Mouse (Mus musculus) lung, adult 2 months (tissue): ENCODE data around the gene Ints13. TPM values are rescaled to one million over a fixed set of nuclear protein-coding genes. Genes with fewer than 3 reads are reported as not detected.

Experiments used
- DNase-seq: peaks from one replicate; pipeline ENCODE4 v3.0.0; 2022
- H3K4me1 ChIP-seq: fragments of 200-500 bp; 2 replicates; pipeline ENCODE4 v1.6.1; 2011; ENCODE audit warnings: low read length; ENCODE audit not compliant: control insufficient read depth, insufficient read depth
- H3K4me3 ChIP-seq: fragments of 200-500 bp; replicated peaks from 2 replicates; pipeline ENCODE3; 2011; ENCODE audit warnings: low read depth, mild to moderate bottlenecking, control low read depth, low read length; ENCODE audit errors: extremely low read depth
- CTCF ChIP-seq: fragments of 200-500 bp; IDR thresholded peaks from 2 replicates; pipeline ENCODE4 v1.5.1; 2011; ENCODE audit warnings: mild to moderate bottlenecking, low read length, control low read depth; ENCODE audit not compliant: insufficient read depth
- POLR2A ChIP-seq: fragments of 200-500 bp; IDR thresholded peaks from 2 replicates; pipeline ENCODE4 v1.6.1; 2011; ENCODE audit warnings: low read depth, mild to moderate bottlenecking, control low read depth, low read length, borderline replicate concordance; ENCODE audit errors: extremely low read depth
- WGBS: fragments of 180-500 bp; shearing (Covaris S2); methylation state at CpG from one replicate; pipeline ENCODE4 v1.1.7; 2018; 5-methylcytosine and 5-hydroxymethylcytosine counted together
- polyA plus RNA-seq: library from polyadenylated mRNA; depleted of rRNA; stranded (reverse); fragments of >200 nt; gene quantifications from 2 replicates; pipeline ENCODE4 v1.2.3, GENCODE M21; 2012

Gene Ints13
- polyA plus RNA-seq, 1 experiment: 13.1 TPM

- Histone ChIP-seq H3K4me3 (no peak overlapping the region), H3K4me1 (peaks cover 6% of the 10 kb centered on the region; the same call in 1 of the 2 replicates)
- WGBS: 73% methylated on average over 2 of the region's 2 CpGs
- TF ChIP-seq POLR2A: no peak
- no peak for TF ChIP-seq CTCF
- no peak for DNase-seq
These were observed 50.1 kb downstream of the Ints13 start for GRCm38 (mm10) chr6:146527537-146527936.

- Histone ChIP-seq H3K4me3 (no peak overlapping the region), H3K4me1 (peaks cover 6% of the 10 kb centered on the region; the same call in 1 of the 2 replicates)
- TF ChIP-seq CTCF: no peak
- no peak for TF ChIP-seq POLR2A
- DNase-seq: no peak
- 80% methylated on average over 2 of the region's 2 CpGs for WGBS
These were observed 52.1 kb downstream of the Ints13 start for GRCm38 (mm10) chr6:146525500-146525899.

DNA sequence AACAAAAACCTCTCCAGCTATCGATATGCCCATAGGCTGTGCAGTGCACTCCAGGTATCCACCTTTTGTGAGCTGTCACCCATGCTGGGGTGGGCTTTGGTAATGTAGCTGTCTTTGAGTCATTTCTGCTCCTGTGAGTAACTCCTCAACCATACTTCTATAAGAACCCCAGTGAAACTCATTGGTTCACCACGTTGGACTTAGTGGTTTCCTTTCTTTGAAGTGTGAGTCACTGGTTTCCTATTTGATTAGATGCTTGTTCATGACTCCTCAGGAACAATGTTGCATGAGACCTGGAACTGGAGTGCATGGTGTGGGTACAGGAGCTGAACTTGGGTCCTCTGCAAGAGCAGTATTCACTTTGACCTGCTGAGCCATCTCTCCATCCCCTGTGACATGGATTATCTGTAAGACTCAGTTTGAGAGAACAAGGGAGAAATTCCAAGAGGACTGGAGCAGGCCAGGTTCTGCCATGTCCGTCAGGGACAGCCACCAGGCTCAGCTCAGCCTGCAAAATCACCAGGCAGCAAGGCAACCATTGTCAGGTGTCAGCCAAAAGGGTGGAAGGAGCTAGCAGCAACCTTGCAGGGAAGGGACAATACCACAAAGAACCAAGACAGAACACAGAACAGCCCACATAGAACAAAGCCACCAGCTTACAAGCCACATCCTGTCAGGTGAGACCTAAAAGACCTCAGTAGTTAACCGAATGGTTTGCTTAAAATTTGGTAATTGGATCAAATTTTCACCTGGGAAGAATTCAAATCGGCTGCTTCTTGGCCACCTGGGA, 56.0 kb downstream of the Ints13 start:
- Histone ChIP-seq H3K4me1 (no peaks in the 10 kb centered on the region), H3K4me3 (no peak overlapping the region)
- 76% methylated on average over 5 of the region's 5 CpGs for WGBS
- no peak for TF ChIP-seq POLR2A
- TF ChIP-seq CTCF: no peak
- no peak for DNase-seq

- DNase-seq: no peak
- WGBS: 78% methylated on average over 2 of the region's 2 CpGs
- peaks cover 6% of the 10 kb centered on the region; the same call in 1 of the 2 replicates for H3K4me1 ChIP-seq
- TF ChIP-seq CTCF (no peak), POLR2A (no peak)
- no peak overlapping the region for H3K4me3 ChIP-seq
These were observed 58.6 kb downstream of the Ints13 start for GRCm38 (mm10) chr6:146519019-146519418.

- 48% methylated on average over 6 of the region's 6 CpGs for WGBS
- Histone ChIP-seq H3K4me1 (peaks cover 6% of the 10 kb centered on the region; the same call in 1 of the 2 replicates), H3K4me3 (no peak overlapping the region)
- no peak for DNase-seq
- TF ChIP-seq CTCF (no peak), POLR2A (no peak)
These were observed 61.7 kb downstream of the Ints13 start for GRCm38 (mm10) chr6:146515936-146516335.

- Histone ChIP-seq H3K4me1 (peaks cover 6% of the 10 kb centered on the region; the same call in 1 of the 2 replicates), H3K4me3 (no peak overlapping the region)
- no peak for TF ChIP-seq CTCF
- WGBS: 44% methylated on average over 7 of the region's 7 CpGs
- no peak for DNase-seq
These were observed 63.1 kb downstream of the Ints13 start for GRCm38 (mm10) chr6:146514531-146514948.

GRCm38 (mm10) chr6:146513899-146514298, 63.7 kb downstream of the Ints13 start:
- WGBS: 40% methylated on average over 5 of the region's 5 CpGs
- TF ChIP-seq POLR2A (no peak), CTCF (no peak)
- no peak for DNase-seq
- no peak overlapping the region for H3K4me3 ChIP-seq
- H3K4me1 ChIP-seq: peaks cover 6% of the 10 kb centered on the region; the same call in 1 of the 2 replicates

DNA sequence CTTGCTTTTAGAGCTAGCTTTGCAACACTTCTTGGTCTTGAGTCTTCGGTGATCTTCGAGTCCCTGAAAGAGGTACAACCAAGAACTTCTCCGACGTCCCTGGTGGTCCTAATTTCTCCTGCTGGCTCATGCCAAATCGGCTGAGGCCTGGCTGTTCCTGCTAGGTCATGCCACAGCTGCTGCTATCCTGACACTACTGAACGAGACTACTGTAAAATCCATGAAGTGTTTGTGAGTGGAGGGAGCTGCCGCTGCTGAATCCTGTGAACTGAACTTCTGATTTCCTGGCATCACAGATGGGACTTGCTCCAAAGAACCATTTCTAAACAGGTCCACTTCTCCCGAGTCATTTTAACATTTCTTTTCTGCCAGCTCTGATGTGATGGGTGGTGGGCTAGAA, 64.3 kb downstream of the Ints13 start:
- no peak for DNase-seq
- TF ChIP-seq POLR2A (no peak), CTCF (no peak)
- WGBS: 70% methylated on average over 8 of the region's 8 CpGs

GRCm38 (mm10) chr6:146511511-146511910, 66.1 kb downstream of the Ints13 start:
- H3K4me3 ChIP-seq: no peak overlapping the region
- no peak for DNase-seq
- no peak for TF ChIP-seq POLR2A
- no peak for TF ChIP-seq CTCF
- 82% methylated on average over 8 of the region's 8 CpGs for whole genome bisulfite sequencing
- peaks cover 6% of the 10 kb centered on the region; the same call in 1 of the 2 replicates for H3K4me1 ChIP-seq

More for the DNA sequence above, 64.3 kb downstream of the Ints13 start:
- Histone ChIP-seq H3K4me1 (peaks cover 6% of the 10 kb centered on the region; the same call in 1 of the 2 replicates), H3K4me3 (no peak overlapping the region)

- TF ChIP-seq CTCF: no peak
- TF ChIP-seq POLR2A: no peak
- Histone ChIP-seq H3K4me1 (peaks cover 4% of the 10 kb centered on the region; the same call in 1 of the 2 replicates), H3K4me3 (no peak overlapping the region)
- no peak for DNase-seq
- WGBS: 100% methylated on average over 2 of the region's 2 CpGs
These were observed 67.7 kb downstream of the Ints13 start for GRCm38 (mm10) chr6:146509891-146510290.
